Mouse (Mus musculus): Measurements from ENCODE around the gene Emilin2.
"Not testable (repeated sequence)": the region's sequence is repeated elsewhere in the genome, so short reads cannot be mapped to it uniquely, and the experiment has no call there.

Emilin2 gene

DNA sequence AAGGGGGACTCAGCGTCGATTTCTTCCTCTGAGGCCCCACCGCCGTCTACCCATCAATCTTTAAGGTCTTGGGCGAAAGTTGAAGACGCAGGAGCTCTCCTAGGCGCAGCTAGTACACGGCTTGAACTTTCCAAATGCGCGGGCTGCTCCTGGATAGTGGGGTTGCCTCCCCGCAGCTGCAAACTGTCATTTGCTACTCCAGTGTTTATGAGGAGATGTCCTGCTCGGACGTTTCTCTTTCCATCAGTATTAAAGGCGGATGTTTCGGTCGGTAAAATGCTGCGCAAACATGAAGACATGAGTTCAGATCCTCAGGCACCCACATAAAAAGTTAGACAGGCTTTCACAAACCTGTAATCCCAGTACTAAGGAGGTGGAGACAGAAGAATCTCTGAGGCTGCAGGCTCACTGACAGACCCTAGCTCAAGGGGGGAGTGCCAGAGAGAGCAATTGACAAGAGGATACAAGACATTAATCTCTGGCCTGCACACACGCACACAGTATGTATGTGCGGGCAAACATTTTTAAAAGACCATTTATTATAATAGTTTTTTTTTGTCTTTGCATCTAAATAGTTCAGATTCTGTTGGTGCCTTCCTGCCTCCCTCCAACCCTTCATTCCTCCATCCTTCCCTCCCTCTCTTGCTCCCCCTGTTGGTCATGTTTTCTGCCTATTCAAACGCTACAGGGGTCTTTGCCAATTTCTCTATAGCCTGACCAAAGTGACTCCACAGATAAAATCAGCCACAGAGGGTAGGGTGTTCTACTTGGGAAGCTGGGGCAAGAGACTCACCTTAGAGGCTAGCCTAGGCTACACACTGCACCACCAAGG lies at the start of gene Emilin2:
Gene Emilin2 (minus strand): TSS at position 639 of the 832 bp plus-strand sequence.
- DNase-seq (ENCODE audit: low spot score in 2 of 2) = no peak

DNA sequence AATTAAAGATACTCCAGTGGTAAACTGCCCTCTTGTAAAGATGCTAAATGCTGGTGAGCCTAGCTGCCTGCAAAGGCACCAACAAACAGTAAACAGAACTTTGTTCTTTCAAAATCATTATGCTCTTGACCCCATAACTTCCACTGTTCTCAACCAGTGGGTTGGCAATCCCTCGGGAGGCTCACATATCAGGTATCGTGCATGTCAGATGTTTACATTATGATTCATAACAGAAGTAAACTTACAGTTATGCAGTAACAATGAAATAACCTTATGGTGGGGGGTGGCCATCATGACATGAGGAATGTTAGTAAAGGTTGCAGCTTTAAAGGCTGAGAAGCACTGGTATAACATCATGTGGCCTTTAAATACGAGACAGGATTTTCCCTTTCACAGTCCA lies 43.7 kb upstream of the Emilin2 start:
- DNase-seq (ENCODE audit: low spot score in 2 of 2) = no peak

DNA sequence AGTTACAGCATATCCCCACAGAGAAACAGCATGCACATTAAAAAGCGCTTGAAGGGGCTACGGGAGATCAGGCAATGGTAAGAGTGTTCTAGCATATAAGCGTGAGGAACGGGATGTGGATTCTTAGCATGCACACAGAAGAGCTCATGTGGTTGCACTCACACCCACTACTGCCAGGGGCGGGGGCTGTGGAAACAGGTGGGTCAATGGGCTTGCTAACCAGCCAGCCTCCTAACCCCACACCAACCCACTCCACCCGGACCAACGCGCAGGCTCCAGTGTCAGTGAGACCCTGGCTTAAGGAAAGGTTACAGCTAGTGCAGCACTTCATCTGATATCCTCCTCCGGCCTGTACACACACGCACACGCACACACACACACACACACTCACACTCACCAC lies 42.4 kb upstream of the Emilin2 start:
- DNase-seq (ENCODE audit: low spot score in 2 of 2) = no peak

DNA sequence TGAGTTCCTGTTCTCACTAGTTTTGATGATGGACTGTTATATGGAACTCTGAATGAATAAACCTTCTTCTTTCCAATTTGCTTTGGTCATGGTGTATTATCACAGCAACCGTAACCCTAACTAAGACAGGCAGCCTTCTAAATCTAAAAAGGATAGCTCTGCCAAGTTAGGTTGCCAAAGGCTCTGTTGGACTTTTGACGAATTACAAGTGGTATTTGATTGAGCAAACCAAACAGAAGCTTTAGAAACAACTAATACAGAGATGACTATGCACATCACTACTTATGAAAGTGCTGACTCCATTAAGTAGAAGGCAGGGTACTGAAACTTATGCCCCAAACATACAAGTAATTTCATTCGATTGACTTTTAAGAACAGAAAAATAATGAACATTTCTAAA lies 36.4 kb upstream of the Emilin2 start:
- DNase-seq (ENCODE audit: low spot score in 2 of 2) = no peak

DNA sequence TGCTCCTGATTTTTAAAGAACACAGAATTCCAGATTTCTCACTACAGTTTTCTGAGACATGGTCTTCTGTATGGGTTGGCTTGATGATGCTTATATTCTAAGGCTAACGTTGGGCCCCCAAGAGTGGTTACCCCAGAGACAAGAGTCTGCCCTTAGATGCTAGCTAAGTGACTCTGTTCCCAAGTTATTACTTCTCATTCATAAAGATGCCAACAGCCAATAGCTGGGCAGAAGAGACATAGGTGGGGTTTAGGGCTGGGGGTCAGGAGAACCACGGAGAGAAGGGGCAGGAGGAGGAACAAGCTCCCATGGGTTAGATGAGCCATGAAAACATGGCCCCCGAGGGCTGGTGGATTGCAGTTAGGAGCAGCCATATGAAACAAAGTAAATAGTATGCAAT lies 30.2 kb upstream of the Emilin2 start:
- DNase-seq (ENCODE audit: low spot score in 2 of 2) = no peak

DNA sequence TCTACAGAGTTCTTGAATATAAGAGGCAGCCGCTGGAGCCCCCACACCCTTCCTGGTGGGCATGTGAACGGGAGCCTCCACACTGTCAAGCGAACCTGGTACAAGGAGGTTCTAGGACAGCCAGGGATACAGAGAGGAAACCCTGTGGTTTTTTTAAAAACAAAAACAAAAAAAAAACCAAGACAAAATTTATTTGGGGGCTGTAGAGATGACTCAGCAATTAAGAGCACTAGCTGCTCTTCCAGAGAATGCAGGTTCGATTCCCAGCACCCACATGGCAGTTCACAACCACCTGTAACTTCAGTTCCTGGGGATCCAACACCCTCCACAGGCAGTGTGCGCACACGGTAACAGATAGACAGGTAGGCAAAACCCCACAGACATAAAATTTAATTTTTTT lies 26.8 kb upstream of the Emilin2 start:
- DNase-seq (ENCODE audit: low spot score in 2 of 2) = no peak

DNA sequence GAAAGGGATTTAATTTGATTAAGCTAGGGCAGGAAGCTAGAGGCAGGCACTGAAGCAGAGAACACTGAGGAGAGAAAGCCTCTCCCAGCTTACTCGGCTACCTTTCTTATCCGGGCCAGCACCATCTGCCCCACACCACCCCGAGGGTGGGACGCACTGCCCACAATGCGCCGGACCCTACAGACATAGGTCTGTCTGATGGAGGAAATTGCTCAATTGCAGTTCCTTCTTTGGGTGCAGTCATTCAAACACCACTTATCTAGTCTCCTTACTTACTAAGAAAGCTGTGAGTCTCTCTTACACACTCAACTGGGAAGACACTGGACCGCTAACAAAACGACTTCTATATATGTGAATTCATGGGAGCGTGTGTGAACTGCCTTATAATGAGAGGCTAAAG lies 25.8 kb upstream of the Emilin2 start:
- no peak for DNase-seq (ENCODE audit: low spot score in 2 of 2)

DNA sequence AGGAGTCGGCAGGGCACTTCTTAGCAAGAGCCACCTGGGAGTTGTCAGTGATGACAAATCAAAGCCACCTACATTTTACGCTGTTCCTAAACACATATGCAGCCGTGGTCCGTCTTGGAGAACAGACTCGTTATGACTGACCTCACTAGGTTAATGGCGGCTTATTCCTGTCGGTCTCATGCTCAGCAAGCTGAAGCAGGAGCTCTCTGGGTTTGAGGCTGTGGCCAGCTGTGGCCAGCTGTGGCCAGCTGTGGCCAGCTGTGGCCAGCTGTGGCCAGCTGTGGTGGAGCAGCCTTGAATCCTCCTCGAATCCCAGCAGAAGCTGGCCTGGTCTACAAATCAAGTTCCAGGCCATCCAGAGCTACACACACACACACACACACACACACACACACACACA lies 24.6 kb upstream of the Emilin2 start:
- DNase-seq (ENCODE audit: low spot score in 2 of 2) = no peak

DNA sequence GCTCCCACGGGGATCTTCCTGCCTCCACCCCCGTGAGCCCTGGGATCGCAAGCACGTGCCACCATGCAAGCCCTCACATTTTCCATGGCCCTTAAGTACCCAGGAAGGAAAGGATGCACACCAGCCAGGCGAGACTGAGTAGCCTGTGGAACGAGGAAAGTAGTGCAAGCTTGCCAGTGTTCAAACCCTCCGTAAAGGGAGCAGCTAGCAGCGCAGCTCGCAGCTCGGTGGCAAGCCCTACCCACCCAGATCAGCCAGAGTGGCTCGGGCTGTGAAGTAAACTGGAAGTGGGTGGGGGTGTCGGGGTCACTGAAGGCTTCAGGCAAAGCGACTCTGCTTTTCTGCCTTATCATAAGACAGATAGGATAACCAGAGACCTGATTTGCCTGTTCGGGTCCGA lies 20.5 kb upstream of the Emilin2 start:
- DNase-seq (ENCODE audit: low spot score in 2 of 2) = no peak

DNA sequence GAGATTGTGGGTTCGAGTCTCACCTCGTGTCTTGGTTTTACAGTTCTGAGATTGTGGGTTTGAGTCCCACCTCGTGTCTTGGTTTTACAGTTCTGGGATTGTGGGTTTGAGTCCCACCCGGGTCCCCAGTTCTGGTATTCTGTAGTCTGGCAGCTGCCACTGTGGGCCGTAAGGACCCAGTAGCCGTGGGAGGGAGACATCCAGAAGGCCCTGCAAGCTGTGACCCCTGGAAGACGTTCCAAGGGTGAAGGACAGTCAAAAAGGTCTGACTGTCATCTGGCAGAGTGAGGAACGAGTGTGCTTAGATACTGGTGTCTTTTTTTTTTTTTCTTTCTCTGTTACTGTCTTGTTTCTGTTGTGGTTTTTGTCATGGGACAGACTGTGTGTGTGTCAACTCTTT lies 9.0 kb upstream of the Emilin2 start:
- not testable (repeated sequence) for DNase-seq (ENCODE audit: low spot score in 2 of 2)

DNA sequence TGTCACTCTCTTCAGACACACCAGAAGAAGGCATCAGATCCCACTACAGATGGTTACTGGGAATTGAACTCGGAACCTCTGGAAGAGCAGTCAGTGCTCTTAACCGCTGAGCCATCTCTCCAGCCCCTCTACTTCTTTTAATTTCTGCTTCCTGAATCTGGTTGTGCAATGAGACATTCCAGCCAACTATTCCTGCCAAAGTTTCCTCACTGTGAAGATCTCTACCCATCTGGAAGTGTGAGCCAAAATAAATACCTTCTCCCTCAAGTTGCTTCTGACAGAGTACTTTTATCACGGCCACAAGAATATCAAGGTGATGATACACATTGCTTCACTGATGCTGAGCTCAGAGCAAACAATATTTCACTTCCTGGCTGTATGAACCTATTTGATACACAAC lies 7.6 kb upstream of the Emilin2 start:
- DNase-seq (ENCODE audit: low spot score in 2 of 2) = no peak

DNA sequence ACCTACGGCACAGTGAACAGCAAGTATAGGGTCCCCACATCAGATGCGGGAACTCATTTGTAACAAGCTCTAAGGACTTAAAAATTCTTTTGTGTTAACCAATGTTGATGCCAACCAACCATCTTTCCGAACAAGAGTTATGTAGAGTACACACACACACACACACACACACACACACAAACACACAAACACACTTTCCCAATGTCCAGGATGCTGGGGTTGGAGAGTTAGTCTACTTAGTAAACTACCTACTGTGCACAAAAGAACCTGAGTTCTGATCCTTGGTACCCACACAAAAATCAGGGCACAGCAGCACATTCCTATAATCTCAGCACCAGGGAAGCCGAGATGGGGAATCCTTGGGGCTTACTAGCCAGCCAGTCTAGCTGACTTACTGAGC lies 5.8 kb upstream of the Emilin2 start:
- no peak for DNase-seq (ENCODE audit: low spot score in 2 of 2)

DNA sequence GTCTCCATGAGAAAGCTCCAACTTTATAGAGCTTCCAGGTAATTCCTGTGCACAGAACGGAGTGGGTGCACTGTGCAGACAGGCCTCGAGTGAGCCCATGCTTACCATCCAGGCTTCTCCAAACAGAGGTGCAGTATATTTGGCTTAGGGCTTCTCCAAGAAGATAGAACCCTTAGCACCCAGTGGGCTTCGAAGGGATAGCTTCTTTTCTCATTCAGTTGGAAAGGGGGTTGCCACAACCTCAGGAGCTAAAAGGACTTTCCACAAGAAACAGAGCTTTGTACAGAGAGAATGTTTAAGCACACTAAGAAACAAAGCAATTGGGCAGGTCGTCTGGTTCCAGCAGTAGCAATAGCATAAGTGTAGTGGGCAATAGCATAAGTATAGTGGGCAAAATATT lies 2.5 kb upstream of the Emilin2 start:
- DNase-seq (ENCODE audit: low spot score in 2 of 2) = no peak

DNA sequence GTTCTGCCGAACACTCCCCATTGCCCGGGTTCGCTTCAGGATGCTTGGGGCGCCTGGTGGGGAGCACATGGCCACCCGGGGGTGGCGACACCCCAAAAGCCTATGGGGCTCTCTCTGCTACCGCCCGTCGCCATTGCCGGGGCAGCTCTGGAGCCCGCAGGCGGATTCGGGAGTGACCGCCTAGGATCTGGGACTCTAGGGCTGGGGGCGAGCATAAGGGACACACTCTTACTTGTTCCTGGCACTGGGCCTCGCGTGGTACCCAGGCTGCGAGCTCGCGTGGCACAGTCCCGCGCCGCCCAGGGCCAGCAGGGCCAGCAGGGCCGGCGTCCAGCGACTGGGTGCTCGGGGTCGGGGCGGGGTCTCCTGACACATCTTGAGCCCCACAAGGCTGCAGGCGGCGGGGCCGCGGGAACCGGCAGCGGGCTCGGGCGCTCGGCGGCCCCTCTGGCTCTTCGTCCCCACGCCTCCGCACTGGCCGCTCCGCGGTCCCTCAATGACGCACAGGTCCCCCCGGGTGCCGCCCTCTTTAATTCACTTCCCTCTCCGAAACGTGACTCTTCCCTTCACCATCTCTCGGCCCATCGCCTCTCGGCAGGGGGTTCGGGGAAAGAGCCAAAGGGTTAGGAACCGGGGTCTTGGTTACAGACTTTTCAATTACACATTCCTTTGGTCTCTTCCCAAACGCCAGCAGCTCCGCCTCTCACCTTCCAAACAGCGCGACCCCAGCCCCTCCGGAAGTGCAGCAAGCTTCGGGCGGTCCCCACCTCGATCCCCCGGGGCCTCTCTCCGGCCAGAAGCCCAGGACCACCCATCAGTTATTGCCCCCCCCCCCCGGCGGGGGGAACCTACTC lies 1.1 kb downstream of the Emilin2 start:
- DNase-seq (ENCODE audit: low spot score in 2 of 2) = peak in 1 of 2 experiments; percentile 4

DNA sequence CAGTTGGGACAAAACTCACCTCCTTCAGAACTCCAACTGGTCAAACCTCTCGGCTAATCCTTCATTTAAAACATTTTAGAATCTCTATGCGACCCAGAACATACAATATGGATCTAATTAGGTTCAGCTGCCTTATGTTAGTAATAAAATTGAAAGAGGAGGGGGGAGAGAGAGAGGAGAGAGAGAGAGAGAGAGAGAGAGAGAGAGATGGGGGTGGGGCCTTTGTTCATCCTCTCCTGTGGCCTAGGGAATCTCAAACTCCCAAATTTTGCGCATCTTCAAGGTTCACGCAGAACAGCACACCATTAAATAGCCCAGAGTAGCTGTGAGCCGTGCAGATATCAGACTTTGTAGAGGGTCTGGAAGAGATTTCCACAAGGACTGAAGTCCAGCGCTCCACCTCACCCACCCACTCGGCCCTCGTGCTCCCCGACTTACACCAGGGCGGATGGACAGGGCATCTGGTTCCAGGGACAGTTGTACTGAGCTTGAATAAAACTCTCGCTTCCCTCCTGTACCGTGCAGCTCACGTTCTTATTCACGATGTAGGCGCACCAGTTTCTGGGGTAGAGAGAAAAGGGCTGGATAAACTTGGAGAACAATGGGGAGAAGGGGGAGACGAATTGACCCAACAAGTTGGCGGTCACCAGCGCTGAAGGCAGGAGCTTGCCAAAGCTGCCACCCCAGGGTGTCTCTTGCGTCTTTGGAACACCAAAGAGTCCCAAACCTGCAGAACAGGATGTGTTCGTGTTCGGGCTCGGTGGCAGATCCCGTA lies 1.9 kb downstream of the Emilin2 start:
- DNase-seq (ENCODE audit: low spot score in 2 of 2) = peak in 1 of 2 experiments; percentile 11

DNA sequence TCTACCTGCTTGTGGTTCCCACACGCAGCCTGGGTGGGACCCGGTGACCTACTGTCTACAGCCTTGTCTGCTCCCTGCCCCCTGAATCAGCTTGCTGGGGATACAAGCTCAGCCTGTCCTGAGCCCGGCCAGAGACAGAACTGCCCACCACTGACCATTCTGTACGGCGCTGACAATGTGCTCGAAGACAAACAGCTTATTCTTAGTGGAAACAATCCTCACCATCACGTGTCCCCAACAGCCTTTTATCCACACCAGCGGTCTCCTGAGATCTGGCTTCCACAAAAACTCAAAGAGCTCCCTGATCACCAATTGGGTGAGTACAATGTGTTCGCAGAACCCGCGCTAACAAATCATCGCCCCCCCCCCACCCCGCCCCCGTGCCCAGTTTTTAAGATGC lies 2.6 kb downstream of the Emilin2 start:
- no peak for DNase-seq (ENCODE audit: low spot score in 2 of 2)

DNA sequence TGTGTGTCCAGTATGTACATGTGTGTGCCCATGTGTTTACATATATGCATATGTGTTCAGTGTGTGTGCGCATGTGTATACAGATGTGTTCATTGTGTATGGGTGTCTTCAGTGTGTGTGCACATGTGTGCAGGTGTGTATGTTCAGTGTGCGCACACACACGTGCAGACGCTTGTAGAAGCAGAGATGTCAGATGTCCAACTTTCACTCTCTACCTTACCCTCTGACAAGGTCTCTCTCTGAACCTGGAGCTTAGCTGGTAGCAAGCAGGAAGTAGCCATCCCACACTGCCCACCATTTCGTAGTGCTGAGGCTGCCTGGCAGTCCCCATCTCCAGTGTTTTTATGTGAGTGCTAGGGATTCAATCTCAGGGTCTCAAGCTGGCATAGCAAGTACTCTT lies 3.5 kb downstream of the Emilin2 start:
- no peak for DNase-seq (ENCODE audit: low spot score in 2 of 2)

DNA sequence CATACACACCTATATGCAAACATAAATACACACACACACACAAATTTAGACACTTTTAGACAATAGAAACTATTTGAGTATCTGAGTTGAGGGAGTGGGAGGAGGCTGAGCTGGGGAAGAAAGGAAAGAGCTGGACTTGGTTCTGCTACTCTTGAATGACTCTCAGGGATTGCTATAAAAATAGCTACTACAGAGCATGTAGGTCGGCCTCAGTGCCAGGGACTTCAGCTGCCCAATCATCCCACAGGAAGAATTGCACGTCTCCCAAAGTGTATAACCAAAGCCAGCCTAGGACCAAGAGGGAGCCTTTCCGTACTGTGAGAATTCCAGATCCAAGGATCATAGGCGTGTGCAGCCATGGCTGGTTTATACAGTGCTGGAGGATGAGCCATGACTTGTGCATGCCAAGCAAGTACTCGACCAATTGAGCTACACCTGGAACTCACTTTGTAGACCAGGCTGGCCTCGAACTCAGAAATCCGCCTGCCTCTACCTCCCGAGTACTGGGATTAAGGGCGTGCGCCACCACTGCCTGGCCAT lies 4.5 kb downstream of the Emilin2 start:
- DNase-seq (ENCODE audit: low spot score in 2 of 2) = no peak

DNA sequence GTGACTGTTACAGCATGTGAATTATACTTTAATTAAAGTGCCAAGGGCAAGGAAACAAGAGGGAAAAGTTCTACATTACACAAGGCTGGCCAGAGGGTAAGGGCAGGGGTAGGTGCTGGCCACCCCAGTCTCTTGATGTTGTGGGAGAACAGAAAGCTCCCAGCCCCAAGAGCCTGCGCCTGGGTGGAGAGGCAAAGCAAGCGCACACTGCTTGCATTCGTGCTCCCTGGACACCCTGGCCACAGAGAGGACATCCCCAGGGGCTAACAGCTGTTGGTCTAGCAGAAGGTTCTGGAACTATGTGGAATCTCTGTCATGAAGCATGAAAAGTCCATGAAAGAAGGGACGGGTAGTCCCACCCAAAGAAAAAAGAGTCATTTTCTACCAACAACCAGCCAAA lies 5.1 kb downstream of the Emilin2 start:
- no peak for DNase-seq (ENCODE audit: low spot score in 2 of 2)

DNA sequence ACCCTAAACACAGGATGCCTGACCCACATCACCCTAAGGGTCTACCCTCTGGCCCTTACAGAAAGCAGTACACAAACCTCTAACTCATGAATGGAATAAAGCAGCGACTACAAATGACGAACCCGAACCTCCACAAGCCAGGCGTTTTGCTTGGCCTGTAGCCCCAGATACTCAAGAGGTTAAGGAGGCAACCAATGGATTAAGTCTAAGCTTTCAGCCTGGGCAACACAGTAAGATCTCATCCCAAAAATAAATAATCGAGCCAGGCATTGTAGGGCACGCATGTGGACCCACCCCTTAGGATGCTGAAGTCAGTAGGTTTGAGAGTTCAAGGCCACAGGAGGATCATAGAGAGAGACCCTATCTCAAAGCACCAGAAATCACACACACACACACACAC lies 5.7 kb downstream of the Emilin2 start:
- no peak for DNase-seq (ENCODE audit: low spot score in 2 of 2)

DNA sequence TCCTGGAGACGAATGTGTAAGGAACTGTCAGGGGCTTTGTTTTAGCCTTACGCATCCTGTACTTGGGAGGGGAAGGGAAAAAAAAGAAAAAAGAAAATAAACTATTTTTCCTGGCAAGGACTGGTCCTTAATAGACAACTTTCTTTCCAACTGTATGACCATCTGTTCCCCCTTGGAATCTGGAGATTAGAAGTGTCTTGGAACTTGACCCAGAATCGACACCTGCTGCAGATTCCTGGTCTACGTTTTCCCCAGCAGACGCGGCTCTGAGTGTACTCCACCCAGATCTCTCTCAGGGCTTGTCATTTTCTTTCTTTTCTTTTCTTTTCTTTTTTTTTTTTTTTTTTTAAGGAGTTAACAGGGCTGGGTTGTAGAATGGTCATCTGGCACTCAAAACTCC lies 8.3 kb downstream of the Emilin2 start:
- no peak for DNase-seq (ENCODE audit: low spot score in 2 of 2)

DNA sequence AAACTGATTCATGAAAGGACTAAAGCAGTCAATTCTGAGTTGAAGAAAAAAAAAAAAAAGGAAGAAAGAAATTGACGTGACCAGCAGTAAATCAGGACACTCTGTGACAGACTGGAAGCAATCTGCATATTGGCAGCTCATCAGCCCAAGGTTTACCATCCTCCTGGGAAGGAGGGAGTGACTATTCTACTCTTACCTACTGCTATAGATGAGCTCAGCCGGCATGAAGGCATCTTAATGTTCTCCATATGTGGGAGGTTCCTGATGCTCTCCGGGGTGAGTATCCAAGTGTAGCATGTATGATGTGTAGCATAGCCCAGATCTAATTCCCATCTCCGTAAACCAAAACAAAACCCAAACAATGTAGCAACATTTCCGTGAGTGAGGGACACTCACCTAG lies 10.4 kb downstream of the Emilin2 start:
- no peak for DNase-seq (ENCODE audit: low spot score in 2 of 2)

Measured in right cerebral cortex, adult 2 months (tissue).